Mouse (Mus musculus) heart, embryonic 11.5 days (tissue): ENCODE results near the gene Tmem229a. TPM values are rescaled to one million over a fixed set of nuclear protein-coding genes. Genes with fewer than 3 reads are reported as not detected.

Source experiments
- ATAC-seq: fragments of 200-750 bp; cut with Nextera tagmentation; replicated peaks from 2 replicates; pipeline ENCODE4 v1.8.0; 2017; ENCODE audit warnings: moderate library complexity; ENCODE audit not compliant: insufficient number of reproducible peaks, low FRiP score, low TSS enrichment
- H3K27ac ChIP-seq: fragments of 300-500 bp; sonication (generic); 2 replicates; pipeline ENCODE4 v1.5.1; 2014; ENCODE audit warnings: mild to moderate bottlenecking, low read depth, low read length
- H3K27me3 ChIP-seq: fragments of 300-500 bp; sonication (generic); 2 replicates; pipeline ENCODE4 v1.6.1; 2014; ENCODE audit warnings: mild to moderate bottlenecking, low read length, mixed read lengths; ENCODE audit not compliant: control insufficient read depth, insufficient read depth
- H3K36me3 ChIP-seq: fragments of 300-500 bp; sonication (generic); 2 replicates; pipeline ENCODE4 v1.6.1; 2014; ENCODE audit warnings: mild to moderate bottlenecking, low read length, moderate library complexity, mixed read lengths; ENCODE audit not compliant: control insufficient read depth, insufficient read depth
- H3K4me1 ChIP-seq: fragments of 300-500 bp; sonication (generic); 2 replicates; pipeline ENCODE4 v1.6.1; 2014; ENCODE audit warnings: low read length; ENCODE audit not compliant: control insufficient read depth, insufficient read depth
- H3K4me2 ChIP-seq: fragments of 300-500 bp; sonication (generic); 2 replicates; pipeline ENCODE4 v1.6.1; 2014; ENCODE audit warnings: mild to moderate bottlenecking, moderate library complexity
- H3K4me3 ChIP-seq: fragments of 300-500 bp; sonication (generic); 2 replicates; pipeline ENCODE4 v1.5.1; 2014; ENCODE audit warnings: low read depth, low read length
- H3K9ac ChIP-seq: fragments of 300-500 bp; sonication (generic); 2 replicates; pipeline ENCODE4 v1.6.1; 2014; ENCODE audit warnings: mild to moderate bottlenecking, low read depth, low read length, moderate library complexity
- H3K9me3 ChIP-seq: fragments of 300-500 bp; sonication (generic); replicated peaks from 2 replicates; pipeline ENCODE4 v1.6.1; 2016; ENCODE audit warnings: low read length; ENCODE audit not compliant: control insufficient read depth
- WGBS: fragments of 180-500 bp; shearing (Covaris S2); extraction: QIAGEN DNeasy Blood & Tissue Kit; methylation state at CpG from one replicate; pipeline ENCODE4 v1.1.7; 2014; ENCODE audit not compliant: insufficient replicate concordance; 5-methylcytosine and 5-hydroxymethylcytosine counted together
- polyA plus RNA-seq: library from polyadenylated mRNA; unstranded; fragments of >200 nt; fragmentation: Nextera tagmentation; extraction: Ambion mirVana; gene quantifications from 2 replicates; pipeline ENCODE4 v1.2.1, GENCODE M21; 2014

The Tmem229a gene
- polyA plus RNA-seq, 1 experiment from 2014 or later: 0.24 TPM

GRCm38 (mm10) chr6:24956586-24956973 lies 483 bp upstream of the Tmem229a start:
- peak overlapping the region; percentile 100 for H3K4me2 ChIP-seq
- H3K36me3 ChIP-seq: no peaks in the 10 kb centered on the region
- peak overlapping the region; percentile 60 for H3K4me3 ChIP-seq
- H3K4me1 ChIP-seq: peaks cover 4% of the 10 kb centered on the region; the same call in 1 of the 2 replicates
- H3K27me3 ChIP-seq: peaks cover 13% of the 10 kb centered on the region
- ATAC-seq: peak; percentile 24; the same call in 1 of the 2 replicates
- no peak overlapping the region for H3K9ac ChIP-seq
- no peak overlapping the region for H3K27ac ChIP-seq
- no peaks in the 10 kb centered on the region for H3K9me3 ChIP-seq
- 44% methylated on average over 5 of the region's 5 CpGs for WGBS

- no peaks in the 10 kb centered on the region for H3K36me3 ChIP-seq
- H3K4me1 ChIP-seq: peaks cover 4% of the 10 kb centered on the region; the same call in 1 of the 2 replicates
- H3K27ac ChIP-seq: no peak overlapping the region
- H3K4me3 ChIP-seq: peak overlapping the region; percentile 60
- H3K9me3 ChIP-seq: no peaks in the 10 kb centered on the region
- peak overlapping the region; percentile 100 for H3K4me2 ChIP-seq
- H3K27me3 ChIP-seq: peaks cover 13% of the 10 kb centered on the region
- H3K9ac ChIP-seq: peak overlapping the region; percentile 60
- under 1% methylated on average over 91 of the region's 91 CpGs for WGBS
- peak; percentile 61 for ATAC-seq
These were observed 759 bp downstream of the Tmem229a start for GRCm38 (mm10) chr6:24955131-24955945.

- Histone ChIP-seq H3K27me3 (peaks cover 13% of the 10 kb centered on the region), H3K9ac (no peak overlapping the region), H3K4me1 (peaks cover 4% of the 10 kb centered on the region; the same call in 1 of the 2 replicates), H3K4me2 (no peak overlapping the region), H3K27ac (no peak overlapping the region), H3K4me3 (no peak overlapping the region), H3K36me3 (no peaks in the 10 kb centered on the region), H3K9me3 (no peaks in the 10 kb centered on the region)
- WGBS: 71% methylated on average over 5 of the region's 5 CpGs
- ATAC-seq: no peak
These were observed 2.0 kb downstream of the Tmem229a start for GRCm38 (mm10) chr6:24954126-24954525.

GRCm38 (mm10) chr6:24952341-24952740 lies 3.8 kb downstream of the Tmem229a start:
- H3K27me3 ChIP-seq: peaks cover 13% of the 10 kb centered on the region
- ATAC-seq: no peak
- H3K36me3 ChIP-seq: no peaks in the 10 kb centered on the region
- 81% methylated on average over 5 of the region's 5 CpGs for WGBS
- no peak overlapping the region for H3K9ac ChIP-seq
- peaks cover 4% of the 10 kb centered on the region; the same call in 1 of the 2 replicates for H3K4me1 ChIP-seq
- H3K4me3 ChIP-seq: no peak overlapping the region
- no peak overlapping the region for H3K27ac ChIP-seq
- H3K4me2 ChIP-seq: no peak overlapping the region
- no peaks in the 10 kb centered on the region for H3K9me3 ChIP-seq

- no peaks in the 10 kb centered on the region for H3K9me3 ChIP-seq
- WGBS: 87% methylated on average over 2 of the region's 2 CpGs
- H3K27ac ChIP-seq: no peak overlapping the region
- H3K27me3 ChIP-seq: peaks cover 13% of the 10 kb centered on the region
- H3K4me2 ChIP-seq: no peak overlapping the region
- H3K9ac ChIP-seq: no peak overlapping the region
- no peak overlapping the region for H3K4me3 ChIP-seq
- no peaks in the 10 kb centered on the region for H3K4me1 ChIP-seq
- ATAC-seq: no peak
- H3K36me3 ChIP-seq: no peaks in the 10 kb centered on the region
These were observed 5.4 kb downstream of the Tmem229a start for GRCm38 (mm10) chr6:24950669-24951068.

- ATAC-seq: no peak
- 82% methylated on average over 11 of the region's 11 CpGs for WGBS
These were observed 30.9 kb downstream of the Tmem229a start for GRCm38 (mm10) chr6:24925076-24925785.

GRCm38 (mm10) chr6:24913591-24913990 lies 42.5 kb downstream of the Tmem229a start:
- Histone ChIP-seq H3K9ac (no peak overlapping the region), H3K4me1 (no peaks in the 10 kb centered on the region), H3K4me2 (no peak overlapping the region), H3K9me3 (no peaks in the 10 kb centered on the region), H3K4me3 (no peak overlapping the region), H3K27ac (no peak overlapping the region), H3K27me3 (no peaks in the 10 kb centered on the region), H3K36me3 (no peaks in the 10 kb centered on the region)
- ATAC-seq: no peak
- WGBS: 83% methylated on average over 2 of the region's 2 CpGs

More at GRCm38 (mm10) chr6:24925076-24925785, 30.9 kb downstream of the Tmem229a start:
- Histone ChIP-seq H3K4me2 (no peak overlapping the region), H3K4me3 (no peak overlapping the region), H3K27ac (no peak overlapping the region), H3K4me1 (no peaks in the 10 kb centered on the region), H3K9ac (no peak overlapping the region), H3K9me3 (peaks cover 3% of the 10 kb centered on the region; the same call in 1 of the 2 replicates), H3K36me3 (no peaks in the 10 kb centered on the region), H3K27me3 (no peaks in the 10 kb centered on the region)

GRCm38 (mm10) chr6:24910728-24911105 lies 45.4 kb downstream of the Tmem229a start:
- Histone ChIP-seq H3K9ac (no peak overlapping the region), H3K27ac (no peak overlapping the region), H3K9me3 (no peaks in the 10 kb centered on the region), H3K36me3 (no peaks in the 10 kb centered on the region), H3K27me3 (no peaks in the 10 kb centered on the region), H3K4me3 (no peak overlapping the region), H3K4me1 (no peaks in the 10 kb centered on the region), H3K4me2 (no peak overlapping the region)
- ATAC-seq: no peak
